Mouse (Mus musculus) kidney, adult 2 months (tissue): ENCODE data around the gene Bub1.

ENCODE experiments used
- CTCF ChIP-seq: fragments of 200-500 bp; conservative IDR thresholded peaks from 2 replicates; pipeline ENCODE4 v1.5.1; 2011; ENCODE audit warnings: low read depth, mild to moderate bottlenecking, control low read depth, low read length, moderate library complexity, mixed read lengths; ENCODE audit not compliant: insufficient read depth, insufficient read length
- POLR2A ChIP-seq: fragments of 200-500 bp; IDR thresholded peaks from one replicate; pipeline ENCODE4 v1.6.1; 2011; ENCODE audit warnings: low read depth, low read length, control low read depth

GRCm38 (mm10) chr2:127760429-127761000 lies 71.2 kb downstream of the Bub1 start:
- TF ChIP-seq CTCF (no peak), POLR2A (no peak)
